Mouse (Mus musculus) cerebellum, adult 2 months (tissue): Measurements from ENCODE around the gene Noto. TPM values are rescaled to one million over a fixed set of nuclear protein-coding genes. Genes with fewer than 3 reads are reported as not detected.
A peak's percentile ranks its signal among the peaks of the same experiment; 100 is the strongest.

Experiments used
- DNase-seq, 2 experiments: peaks; one replicate each; pipeline ENCODE4 v3.0.0; 2021
- H3K27ac ChIP-seq: fragments of 200-500 bp; 2 replicates; pipeline ENCODE4 v1.5.1; 2012; ENCODE audit warnings: low read length, control low read depth, inconsistent platforms; ENCODE audit not compliant: insufficient read depth
- H3K27me3 ChIP-seq: fragments of 200-500 bp; 2 replicates; pipeline ENCODE4 v1.6.1; 2012; ENCODE audit warnings: inconsistent platforms, mild to moderate bottlenecking, low read length, moderate library complexity; ENCODE audit not compliant: control insufficient read depth, insufficient read depth
- H3K4me1 ChIP-seq: fragments of 200-500 bp; 2 replicates; pipeline ENCODE4 v1.6.1; 2011; ENCODE audit warnings: low read length; ENCODE audit not compliant: control insufficient read depth, insufficient read depth
- H3K4me3 ChIP-seq: fragments of 200-500 bp; replicated peaks from 2 replicates; pipeline ENCODE3; 2011; ENCODE audit warnings: mild to moderate bottlenecking, low read depth, low read length, control low read depth; ENCODE audit not compliant: insufficient read depth
- CTCF ChIP-seq: fragments of 200-500 bp; IDR thresholded peaks from 2 replicates; pipeline ENCODE4 v1.5.1; 2011; ENCODE audit warnings: low read depth, mild to moderate bottlenecking, control low read depth, low read length, moderate library complexity, borderline replicate concordance; ENCODE audit not compliant: insufficient read depth
- POLR2A ChIP-seq: fragments of 200-500 bp; IDR thresholded peaks from 2 replicates; pipeline ENCODE4 v1.6.1; 2011; ENCODE audit warnings: low read length, control low read depth, borderline replicate concordance; ENCODE audit not compliant: insufficient read depth
- WGBS: fragments of 180-500 bp; shearing (Covaris S2); methylation state at CpG from one replicate; pipeline ENCODE4 v1.1.7; 2018; 5-methylcytosine and 5-hydroxymethylcytosine counted together
- polyA plus RNA-seq: library from polyadenylated mRNA; depleted of rRNA; stranded (reverse); fragments of >200 nt; gene quantifications from 2 replicates; pipeline ENCODE4 v1.2.3, GENCODE M21; 2012

Gene Noto
- polyA plus RNA-seq, 1 experiment = not detected

DNA sequence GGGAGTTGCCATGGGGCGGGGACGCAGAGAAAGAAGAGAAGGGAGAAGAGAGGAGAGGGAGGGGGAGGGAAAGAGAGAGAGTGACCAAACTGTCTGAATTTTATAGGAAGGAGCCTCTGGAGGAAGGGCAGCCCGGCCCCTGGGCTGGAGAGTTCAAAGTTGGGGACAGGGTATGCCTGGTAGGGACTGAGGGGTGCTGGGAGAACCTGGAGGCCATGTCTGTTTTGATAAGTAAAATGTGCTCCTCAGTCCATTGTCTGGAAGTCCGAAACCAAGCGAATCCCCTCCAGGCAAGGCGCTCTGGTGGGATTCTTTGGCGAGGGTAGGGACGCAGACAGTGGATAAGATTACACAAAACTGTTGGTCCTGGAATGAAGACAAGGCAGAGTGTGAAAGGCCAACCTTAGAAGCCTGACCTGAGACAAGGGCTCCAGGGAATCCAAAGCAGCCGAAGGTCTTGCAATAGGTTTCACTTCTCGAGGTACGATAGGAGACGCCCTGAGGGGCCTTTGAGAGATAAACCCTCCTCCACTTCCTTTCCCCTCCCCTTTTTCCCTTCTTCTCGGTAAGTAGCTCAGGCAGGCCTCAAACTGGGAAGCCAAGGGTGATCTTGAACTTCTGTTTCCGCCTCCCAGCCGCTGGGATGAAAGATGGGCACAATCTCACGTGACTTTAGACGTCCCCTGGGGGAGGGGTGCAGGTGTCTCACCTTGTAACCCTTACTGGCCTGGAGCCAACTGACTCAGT is 42.6 kb upstream of the Noto start:
- H3K4me3 ChIP-seq = no peak overlapping the region
- no peaks in the 10 kb centered on the region for H3K27me3 ChIP-seq
- no peak overlapping the region for H3K27ac ChIP-seq
- 61% methylated on average over 17 of the region's 17 CpGs for WGBS
- no peaks in the 10 kb centered on the region for H3K4me1 ChIP-seq
- TF ChIP-seq POLR2A (no peak), CTCF (no peak)
- no peak for DNase-seq

DNA sequence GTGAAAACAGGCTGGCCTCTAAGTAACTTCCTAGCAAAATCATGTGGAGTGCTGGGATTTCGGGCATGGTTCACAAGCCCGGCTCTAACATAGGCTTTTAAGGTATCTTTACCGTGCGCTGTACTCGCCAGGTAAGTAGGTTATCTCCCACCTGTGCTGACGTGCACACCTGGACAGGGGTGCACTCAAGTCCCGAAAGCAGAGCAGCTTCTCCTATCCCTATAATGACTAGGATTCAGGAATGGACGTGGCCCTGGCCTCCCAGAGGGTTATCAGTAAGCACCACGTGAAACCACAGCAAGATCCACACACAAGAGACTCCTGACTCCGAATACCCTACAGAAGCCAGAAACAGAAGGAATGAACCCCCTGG is 42.1 kb upstream of the Noto start:
- H3K27me3 ChIP-seq = no peaks in the 10 kb centered on the region
- 91% methylated on average over 10 of the region's 10 CpGs for WGBS
- H3K4me1 ChIP-seq = no peaks in the 10 kb centered on the region
- no peak overlapping the region for H3K4me3 ChIP-seq
- H3K27ac ChIP-seq = no peak overlapping the region
- no peak for DNase-seq
- TF ChIP-seq CTCF (no peak), POLR2A (no peak)

DNA sequence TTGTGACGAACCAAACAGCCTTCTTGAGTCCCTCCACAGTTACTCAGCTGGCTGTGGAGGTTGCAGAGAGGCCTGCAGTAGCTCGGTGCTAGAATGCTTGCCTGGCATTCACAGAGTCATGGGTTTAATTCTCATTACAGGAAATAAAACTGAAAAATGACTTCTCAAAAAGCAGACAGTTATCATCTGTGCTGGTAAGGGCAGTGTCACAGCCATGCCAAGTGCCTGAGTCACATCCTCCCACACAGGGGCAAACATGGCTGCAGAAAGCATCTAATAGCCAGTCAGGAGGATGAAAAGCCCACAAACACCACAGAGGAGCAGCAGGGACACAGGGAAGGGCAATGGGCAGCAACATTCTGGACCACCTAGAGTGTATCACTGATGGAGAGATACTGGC is 40.9 kb upstream of the Noto start:
- DNase-seq = no peak
- TF ChIP-seq CTCF = no peak
- no peak for TF ChIP-seq POLR2A
- Histone ChIP-seq H3K27ac (no peak overlapping the region), H3K4me3 (no peak overlapping the region), H3K27me3 (no peaks in the 10 kb centered on the region), H3K4me1 (no peaks in the 10 kb centered on the region)
- 92% methylated on average over 2 of the region's 2 CpGs for WGBS

- Histone ChIP-seq H3K27me3 (no peaks in the 10 kb centered on the region), H3K27ac (no peak overlapping the region), H3K4me3 (no peak overlapping the region), H3K4me1 (no peaks in the 10 kb centered on the region)
- no peak for DNase-seq
- WGBS = 74% methylated on average over 5 of the region's 5 CpGs
- TF ChIP-seq CTCF (no peak), POLR2A (no peak)
Observed at GRCm38 (mm10) chr6:85388608-85389007, 35.1 kb upstream of the Noto start.

DNA sequence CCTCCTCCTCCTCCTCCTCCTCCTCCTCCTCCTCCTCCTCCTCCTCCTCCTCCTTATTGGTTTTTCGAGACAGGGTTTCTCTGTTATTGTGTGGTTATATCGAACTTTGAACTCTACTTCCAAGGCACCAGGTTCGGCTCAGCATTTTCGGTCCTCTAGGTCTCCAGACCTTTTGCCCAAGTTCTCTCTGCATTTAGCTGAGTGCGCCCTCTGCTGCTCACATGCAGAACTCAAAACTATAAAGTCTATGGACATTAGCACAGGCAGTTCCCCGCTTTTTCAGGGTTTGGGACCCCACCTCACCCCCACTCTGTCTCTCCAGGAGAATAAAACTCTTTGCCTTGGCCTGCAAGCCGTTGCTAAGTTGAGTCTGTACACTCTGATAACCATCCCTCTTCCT is 31.9 kb upstream of the Noto start:
- DNase-seq = peak; percentile 62 to 70
- WGBS = 16% methylated on average over 6 of the region's 7 CpGs
- no peak overlapping the region for H3K27ac ChIP-seq
- no peaks in the 10 kb centered on the region for H3K27me3 ChIP-seq
- no peak overlapping the region for H3K4me3 ChIP-seq
- H3K4me1 ChIP-seq = no peaks in the 10 kb centered on the region
- TF ChIP-seq CTCF (peak; percentile 85), POLR2A (no peak)

DNA sequence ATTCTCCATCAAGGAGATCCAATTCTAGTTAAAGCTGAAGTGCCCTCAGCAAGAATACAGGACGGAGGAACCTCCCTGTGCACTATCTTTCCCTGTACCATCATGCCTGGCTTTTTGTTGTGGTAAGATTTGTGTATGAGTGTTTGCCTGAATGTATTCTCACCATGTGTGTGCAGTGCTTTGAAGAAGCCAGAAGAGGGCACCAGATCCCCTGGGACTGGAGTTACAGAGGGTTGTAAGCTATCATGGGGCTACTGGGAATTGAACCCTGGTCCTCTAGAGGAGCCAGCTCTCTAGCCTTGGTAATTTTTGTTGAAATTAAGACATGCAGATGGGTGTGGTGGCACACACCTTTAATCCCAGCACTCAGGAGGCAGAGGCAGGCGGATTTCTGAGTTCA is 28.3 kb upstream of the Noto start:
- Histone ChIP-seq H3K4me1 (no peaks in the 10 kb centered on the region; the same call in 1 of the 2 replicates), H3K4me3 (no peak overlapping the region), H3K27ac (no peak overlapping the region), H3K27me3 (no peaks in the 10 kb centered on the region)
- DNase-seq = no peak
- no peak for TF ChIP-seq CTCF
- TF ChIP-seq POLR2A = no peak
- 93% methylated on average over 2 of the region's 2 CpGs for WGBS

DNA sequence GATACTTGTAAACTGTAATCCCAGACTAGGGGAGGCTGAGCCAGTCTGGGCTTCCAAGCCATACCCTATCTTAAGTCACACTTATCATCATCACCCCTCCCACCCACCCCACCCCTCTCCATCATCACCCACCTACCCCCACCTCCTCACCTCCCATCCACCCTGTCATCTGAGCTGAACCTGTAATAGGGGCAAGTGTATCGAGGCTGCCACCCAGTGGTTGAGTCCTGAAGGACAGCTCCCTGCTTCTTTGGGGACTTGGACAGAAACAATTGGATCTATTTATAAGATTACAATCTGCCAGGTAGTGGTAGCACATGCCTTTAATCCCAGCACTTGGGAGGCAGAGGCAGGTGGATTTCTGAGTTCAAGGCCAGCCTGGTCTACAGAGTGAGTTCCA is 26.5 kb upstream of the Noto start:
- 20% methylated on average over 1 of the region's 1 CpGs for WGBS
- no peaks in the 10 kb centered on the region; the same call in 1 of the 2 replicates for H3K4me1 ChIP-seq
- H3K27me3 ChIP-seq = no peaks in the 10 kb centered on the region
- no peak for DNase-seq
- no peak overlapping the region for H3K27ac ChIP-seq
- H3K4me3 ChIP-seq = no peak overlapping the region
- TF ChIP-seq CTCF = peak; percentile 49; the same call in 1 of the 2 replicates
- no peak for TF ChIP-seq POLR2A

- TF ChIP-seq POLR2A = no peak
- TF ChIP-seq CTCF = no peak
- Histone ChIP-seq H3K4me3 (no peak overlapping the region), H3K27me3 (no peaks in the 10 kb centered on the region), H3K4me1 (no peaks in the 10 kb centered on the region; the same call in 1 of the 2 replicates), H3K27ac (no peak overlapping the region)
- DNase-seq = no peak
- 24% methylated on average over 5 of the region's 5 CpGs for WGBS
Observed at GRCm38 (mm10) chr6:85399715-85400114, 24.0 kb upstream of the Noto start.
